Mouse (Mus musculus) CD4-positive helper T cell, adult 2 months (primary cell): ENCODE data around the gene Metap1.
A peak's percentile ranks its signal among the peaks of the same experiment; 100 is the strongest.

Experiments
- DNase-seq: peaks from one replicate; pipeline ENCODE4 v3.0.0-alpha.2; 2012; ENCODE audit warnings: low read depth, missing footprints, low spot score

The Metap1 gene

DNA sequence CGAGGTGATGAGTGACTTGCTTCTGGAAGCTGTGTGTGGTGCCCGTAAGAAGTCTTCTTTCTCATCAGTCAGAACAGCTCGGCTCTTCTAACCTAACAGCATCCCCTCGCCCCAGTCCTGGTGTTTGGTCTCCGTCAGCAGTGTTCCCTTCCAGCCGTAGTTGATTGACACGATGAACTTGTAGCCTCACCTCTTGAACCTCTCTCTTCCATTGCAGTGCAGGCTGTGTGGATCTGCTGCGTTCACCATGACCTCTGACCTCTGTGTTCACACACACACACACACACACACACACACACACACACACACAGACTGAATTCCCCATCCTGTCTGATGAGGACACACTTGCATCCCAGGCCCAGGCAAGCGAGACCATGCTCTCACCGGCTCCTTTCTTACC is 37.1 kb downstream of the Metap1 start:
- no peak for DNase-seq

DNA sequence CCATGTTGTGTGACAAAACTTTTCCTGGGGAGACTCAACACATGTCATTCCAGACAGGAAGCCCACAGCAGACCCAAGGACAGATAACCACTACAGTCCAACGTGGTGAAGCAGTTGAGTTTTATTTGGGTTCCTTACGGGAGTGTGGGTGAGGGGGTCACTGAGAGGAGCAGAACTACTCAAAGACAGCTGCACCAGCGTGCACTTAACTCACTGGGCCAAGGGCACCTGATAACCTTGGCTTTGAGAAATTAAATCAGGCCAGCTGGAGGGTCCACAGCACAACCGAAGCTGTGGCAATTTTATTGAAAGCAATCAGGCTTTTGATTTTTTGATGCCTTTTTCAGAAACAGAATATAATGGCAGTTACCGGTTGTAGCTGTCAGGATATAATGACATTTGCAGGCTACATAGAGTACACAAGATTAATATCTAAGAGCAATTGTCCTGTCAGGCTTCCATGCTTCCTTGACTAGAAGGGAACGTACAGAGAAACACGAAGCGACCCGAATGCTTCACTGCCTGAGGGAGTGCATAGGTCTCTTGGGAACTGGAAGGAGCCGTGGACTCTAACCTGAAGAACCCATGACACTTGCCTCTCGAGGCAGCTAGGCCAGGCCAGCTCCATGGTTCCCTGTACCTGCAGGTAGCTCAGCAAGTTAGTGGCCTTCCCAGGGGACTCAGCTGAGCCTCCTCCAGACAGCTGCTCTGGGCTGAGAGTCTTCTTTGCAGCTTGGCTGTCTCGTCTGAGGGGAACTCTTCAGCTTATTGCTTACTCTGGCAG is 41.0 kb downstream of the Metap1 start:
- no peak for DNase-seq

- no peak for DNase-seq
These were observed 45.9 kb downstream of the Metap1 start for GRCm38 (mm10) chr3:138443465-138443771.

- DNase-seq = peak; percentile 95
These were observed 46.5 kb downstream of the Metap1 start, which contains the start of gene Adh5 for GRCm38 (mm10) chr3:138442612-138443464. Gene Adh5 (plus strand): TSS chr3:138443093.

GRCm38 (mm10) chr3:138442203-138442602 is 47.1 kb downstream of the Metap1 start:
- no peak for DNase-seq

DNA sequence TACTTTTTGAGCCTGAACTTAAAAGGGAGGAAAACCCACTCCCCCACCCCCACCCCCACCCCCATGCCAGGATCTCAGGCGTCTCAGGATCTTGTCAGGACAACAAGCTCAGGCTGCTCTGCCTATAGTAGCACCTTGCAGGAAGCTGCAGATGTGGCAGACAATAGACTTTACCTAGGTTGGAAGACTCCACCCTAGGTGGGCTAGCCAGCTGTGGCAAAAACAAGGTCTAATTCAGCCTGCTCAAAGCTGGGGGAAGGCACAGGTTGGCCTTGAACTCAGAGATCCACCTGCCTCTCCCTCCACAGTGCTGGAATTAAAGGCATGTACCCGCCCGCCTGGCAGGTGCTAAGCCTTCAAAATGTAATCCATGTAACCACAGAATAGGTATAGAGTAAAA is 50.6 kb downstream of the Metap1 start:
- DNase-seq = no peak

DNA sequence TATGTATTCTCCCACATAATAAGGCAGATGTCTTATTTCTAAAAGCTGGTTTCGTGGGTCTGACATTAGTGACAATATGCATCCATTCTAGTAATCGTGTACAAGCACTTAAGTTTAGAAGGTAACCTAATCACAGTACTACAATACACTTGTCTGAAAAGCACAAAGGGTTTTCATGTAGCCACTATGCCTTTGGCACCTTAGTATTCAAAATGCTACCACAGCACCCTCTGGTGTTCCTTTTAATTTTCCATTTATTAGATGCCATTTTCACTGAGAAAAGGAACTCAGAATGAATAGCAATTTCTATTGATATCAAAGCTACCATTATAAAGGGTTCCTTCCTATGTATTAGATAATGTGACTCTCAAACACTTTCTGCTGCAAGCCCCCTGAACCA is 57.5 kb downstream of the Metap1 start:
- peak; percentile 47 for DNase-seq

DNA sequence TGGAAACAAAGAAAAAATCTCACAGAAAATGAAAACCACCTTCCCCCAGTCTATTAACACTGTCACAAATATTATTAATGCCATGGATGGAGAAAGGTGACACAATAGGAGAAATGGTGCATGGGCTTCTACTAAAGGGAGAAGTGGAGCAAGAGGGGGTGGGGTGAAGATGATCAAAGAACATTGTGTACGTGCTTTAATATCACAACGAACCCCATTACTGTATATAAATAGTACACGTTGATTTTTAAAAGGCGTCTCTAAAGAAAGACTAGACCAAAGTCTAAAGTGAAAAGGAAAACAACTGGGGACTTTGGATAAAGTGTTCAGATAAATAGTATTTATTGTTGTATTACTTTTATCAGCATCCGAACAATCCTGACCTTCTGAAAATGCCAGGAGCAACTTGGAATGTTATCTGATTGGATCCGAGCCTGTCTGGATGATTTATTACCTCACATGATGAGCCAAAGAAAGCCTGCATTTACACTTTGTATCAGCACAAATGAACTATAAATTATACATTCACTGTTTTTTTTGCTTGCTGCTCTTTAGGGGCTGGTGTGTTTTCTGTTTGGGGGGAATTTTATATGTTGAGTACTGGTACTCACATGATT is 58.8 kb downstream of the Metap1 start:
- no peak for DNase-seq

- peak; percentile 76 for DNase-seq
These were observed 65.1 kb downstream of the Metap1 start for GRCm38 (mm10) chr3:138424247-138424646.

DNA sequence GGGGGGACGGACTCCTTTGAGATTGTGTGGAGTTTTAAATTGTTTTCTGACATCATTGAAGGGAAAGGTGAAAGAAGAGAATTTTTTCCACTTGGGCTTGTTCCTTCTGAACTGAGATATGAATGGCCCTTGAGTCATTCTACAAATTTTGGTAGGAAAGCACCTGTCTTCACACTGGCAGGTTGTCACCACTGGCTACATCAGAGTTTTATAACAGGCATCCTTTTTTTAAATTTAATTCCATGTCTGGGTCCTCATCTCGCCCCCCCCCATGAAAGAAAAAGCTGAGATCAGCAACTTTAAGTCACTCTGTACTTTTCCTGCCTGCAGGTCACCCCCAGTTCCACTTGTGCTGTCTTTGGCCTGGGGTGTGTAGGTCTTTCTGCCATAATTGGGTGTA is 65.7 kb downstream of the Metap1 start:
- peak; percentile 55 for DNase-seq

DNA sequence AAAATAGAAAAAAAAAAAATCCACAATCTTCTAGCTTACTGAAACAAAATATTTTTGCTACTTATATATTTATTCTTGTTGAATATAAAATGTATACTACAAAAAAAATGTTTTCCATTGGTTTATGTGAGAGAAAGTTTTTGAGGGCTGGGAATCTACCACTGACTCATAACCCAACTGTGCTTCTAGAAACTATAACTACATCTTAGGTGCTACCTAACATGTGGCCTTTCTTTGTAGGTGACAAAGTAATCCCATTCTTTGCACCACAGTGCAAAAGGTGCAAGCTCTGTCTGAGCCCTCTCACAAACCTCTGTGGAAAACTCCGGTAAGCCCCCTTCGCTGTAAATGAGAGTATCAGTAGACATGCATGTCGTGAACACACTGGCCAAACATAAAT is 68.9 kb downstream of the Metap1 start:
- DNase-seq = peak; percentile 59

DNA sequence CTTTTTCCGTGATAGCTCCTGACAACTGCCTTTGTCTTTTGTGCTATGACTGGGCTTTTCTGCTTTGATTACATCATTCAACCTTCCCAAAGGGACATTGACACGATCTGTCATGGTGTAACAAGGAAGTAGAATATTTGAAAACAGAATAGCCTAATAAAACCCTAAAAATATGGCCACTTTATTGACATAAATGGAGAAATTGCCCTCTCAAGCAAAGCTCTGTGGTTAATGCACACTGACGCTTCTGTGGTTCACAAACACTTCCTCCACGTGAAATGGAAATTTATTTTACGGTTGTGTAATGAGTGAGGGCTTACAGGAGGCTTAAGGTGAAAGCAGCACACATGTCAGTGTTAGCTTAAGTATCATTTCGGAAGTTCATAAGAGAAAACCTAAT is 69.9 kb downstream of the Metap1 start:
- peak; percentile 80 for DNase-seq

GRCm38 (mm10) chr3:138415121-138415690 is 74.1 kb downstream of the Metap1 start, which contains the start of gene Adh4:
Gene Adh4 (plus strand): TSS chr3:138415466.
- DNase-seq = no peak

DNA sequence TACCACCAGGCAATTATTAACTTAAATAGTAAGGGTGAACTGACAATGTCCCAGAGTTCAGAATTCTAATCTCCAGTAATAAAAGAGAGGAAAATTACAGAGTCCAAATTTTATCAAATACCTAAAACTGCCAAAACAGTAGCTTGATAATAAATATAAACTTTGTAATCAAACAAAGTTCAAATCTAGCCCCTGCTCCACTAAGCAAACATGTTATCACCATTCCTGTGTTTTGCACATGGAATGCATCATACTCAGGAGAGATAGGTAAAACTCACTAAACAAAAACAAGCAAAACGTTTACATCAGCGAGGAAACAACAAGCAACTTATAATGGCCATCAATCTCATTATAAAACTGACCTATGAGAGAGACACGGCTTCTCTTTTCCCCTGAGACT is 79.1 kb downstream of the Metap1 start:
- DNase-seq = no peak

- no peak for DNase-seq
These were observed 79.7 kb downstream of the Metap1 start for GRCm38 (mm10) chr3:138409585-138409984.
